Mouse (Mus musculus): Measurements from ENCODE around the gene Inpp4b. TPM values are rescaled to one million over a fixed set of nuclear protein-coding genes. Genes with fewer than 3 reads are reported as not detected.

Inpp4b gene
- polyA plus RNA-seq, 1 experiment = 1.2 TPM

GRCm38 (mm10) chr8:81862738-81863137, 520.4 kb downstream of the Inpp4b start:
- Histone ChIP-seq H3K4me3 (ENCODE audit: insufficient read depth, low read depth, low read length) (no peak overlapping the region), H3K4me1 (ENCODE audit: control insufficient read depth, insufficient read depth, insufficient read length, low read length) (no peaks in the 10 kb centered on the region), H3K27ac (replicated peaks; ENCODE audit: low read depth, low read length) (no peak overlapping the region)

- H3K4me1 ChIP-seq (ENCODE audit: control insufficient read depth, insufficient read depth, insufficient read length, low read length) = no peaks in the 10 kb centered on the region
- H3K4me3 ChIP-seq (ENCODE audit: insufficient read depth, low read depth, low read length) = no peak overlapping the region
- no peak overlapping the region for H3K27ac ChIP-seq (replicated peaks; ENCODE audit: low read depth, low read length)
These were observed 522.0 kb downstream of the Inpp4b start for GRCm38 (mm10) chr8:81864318-81864717.

- no peak overlapping the region for H3K27ac ChIP-seq (replicated peaks; ENCODE audit: low read depth, low read length)
- H3K4me1 ChIP-seq (ENCODE audit: control insufficient read depth, insufficient read depth, insufficient read length, low read length) = no peaks in the 10 kb centered on the region
- H3K4me3 ChIP-seq (ENCODE audit: insufficient read depth, low read depth, low read length) = no peak overlapping the region
These were observed 523.3 kb downstream of the Inpp4b start for GRCm38 (mm10) chr8:81865664-81866063.

GRCm38 (mm10) chr8:81867020-81867419, 524.7 kb downstream of the Inpp4b start:
- no peaks in the 10 kb centered on the region for H3K4me1 ChIP-seq (ENCODE audit: control insufficient read depth, insufficient read depth, insufficient read length, low read length)
- no peak overlapping the region for H3K4me3 ChIP-seq (ENCODE audit: insufficient read depth, low read depth, low read length)
- H3K27ac ChIP-seq (replicated peaks; ENCODE audit: low read depth, low read length) = no peak overlapping the region

- Histone ChIP-seq H3K4me3 (ENCODE audit: insufficient read depth, low read depth, low read length) (no peak overlapping the region), H3K4me1 (ENCODE audit: control insufficient read depth, insufficient read depth, insufficient read length, low read length) (no peaks in the 10 kb centered on the region), H3K27ac (replicated peaks; ENCODE audit: low read depth, low read length) (no peak overlapping the region)
These were observed 528.1 kb downstream of the Inpp4b start for GRCm38 (mm10) chr8:81870466-81870865.

GRCm38 (mm10) chr8:81880071-81880470, 537.7 kb downstream of the Inpp4b start:
- H3K27ac ChIP-seq (replicated peaks; ENCODE audit: low read depth, low read length) = no peak overlapping the region
- H3K4me3 ChIP-seq (ENCODE audit: insufficient read depth, low read depth, low read length) = no peak overlapping the region
- H3K4me1 ChIP-seq (ENCODE audit: control insufficient read depth, insufficient read depth, insufficient read length, low read length) = no peaks in the 10 kb centered on the region

- H3K4me1 ChIP-seq (ENCODE audit: control insufficient read depth, insufficient read depth, insufficient read length, low read length) = no peaks in the 10 kb centered on the region
- no peak overlapping the region for H3K4me3 ChIP-seq (ENCODE audit: insufficient read depth, low read depth, low read length)
- H3K27ac ChIP-seq (replicated peaks; ENCODE audit: low read depth, low read length) = no peak overlapping the region
These were observed 541.8 kb downstream of the Inpp4b start for GRCm38 (mm10) chr8:81884195-81884594.

GRCm38 (mm10) chr8:81888843-81889242, 546.5 kb downstream of the Inpp4b start:
- Histone ChIP-seq H3K4me1 (ENCODE audit: control insufficient read depth, insufficient read depth, insufficient read length, low read length) (no peaks in the 10 kb centered on the region), H3K4me3 (ENCODE audit: insufficient read depth, low read depth, low read length) (no peak overlapping the region), H3K27ac (replicated peaks; ENCODE audit: low read depth, low read length) (no peak overlapping the region)

- H3K4me3 ChIP-seq (ENCODE audit: insufficient read depth, low read depth, low read length) = no peak overlapping the region
- no peak overlapping the region for H3K27ac ChIP-seq (replicated peaks; ENCODE audit: low read depth, low read length)
- no peaks in the 10 kb centered on the region for H3K4me1 ChIP-seq (ENCODE audit: control insufficient read depth, insufficient read depth, insufficient read length, low read length)
These were observed 550.9 kb downstream of the Inpp4b start for GRCm38 (mm10) chr8:81893292-81893691.

GRCm38 (mm10) chr8:81946812-81947211, 604.5 kb downstream of the Inpp4b start:
- H3K4me1 ChIP-seq (ENCODE audit: control insufficient read depth, insufficient read depth, insufficient read length, low read length) = no peaks in the 10 kb centered on the region
- H3K4me3 ChIP-seq (ENCODE audit: insufficient read depth, low read depth, low read length) = no peak overlapping the region
- no peak overlapping the region for H3K27ac ChIP-seq (replicated peaks; ENCODE audit: low read depth, low read length)

GRCm38 (mm10) chr8:81953101-81953500, 610.7 kb downstream of the Inpp4b start:
- no peaks in the 10 kb centered on the region for H3K4me1 ChIP-seq (ENCODE audit: control insufficient read depth, insufficient read depth, insufficient read length, low read length)
- no peak overlapping the region for H3K4me3 ChIP-seq (ENCODE audit: insufficient read depth, low read depth, low read length)
- H3K27ac ChIP-seq (replicated peaks; ENCODE audit: low read depth, low read length) = no peak overlapping the region

GRCm38 (mm10) chr8:81985128-81985665, 642.8 kb downstream of the Inpp4b start:
- Histone ChIP-seq H3K27ac (replicated peaks; ENCODE audit: low read depth, low read length) (no peak overlapping the region), H3K4me3 (ENCODE audit: insufficient read depth, low read depth, low read length) (no peak overlapping the region)

GRCm38 (mm10) chr8:81992966-81993365, 650.6 kb downstream of the Inpp4b start:
- no peaks in the 10 kb centered on the region for H3K4me1 ChIP-seq (ENCODE audit: control insufficient read depth, insufficient read depth, insufficient read length, low read length)
- H3K27ac ChIP-seq (replicated peaks; ENCODE audit: low read depth, low read length) = no peak overlapping the region
- no peak overlapping the region for H3K4me3 ChIP-seq (ENCODE audit: insufficient read depth, low read depth, low read length)

More at GRCm38 (mm10) chr8:81985128-81985665, 642.8 kb downstream of the Inpp4b start:
- no peaks in the 10 kb centered on the region for H3K4me1 ChIP-seq (ENCODE audit: control insufficient read depth, insufficient read depth, insufficient read length, low read length)

- Histone ChIP-seq H3K27ac (replicated peaks; ENCODE audit: low read depth, low read length) (no peak overlapping the region), H3K4me3 (ENCODE audit: insufficient read depth, low read depth, low read length) (no peak overlapping the region), H3K4me1 (ENCODE audit: control insufficient read depth, insufficient read depth, insufficient read length, low read length) (no peaks in the 10 kb centered on the region)
These were observed 653.9 kb downstream of the Inpp4b start for GRCm38 (mm10) chr8:81996239-81996638.

- Histone ChIP-seq H3K4me3 (ENCODE audit: insufficient read depth, low read depth, low read length) (no peak overlapping the region), H3K4me1 (ENCODE audit: control insufficient read depth, insufficient read depth, insufficient read length, low read length) (no peaks in the 10 kb centered on the region), H3K27ac (replicated peaks; ENCODE audit: low read depth, low read length) (no peak overlapping the region)
These were observed 654.5 kb downstream of the Inpp4b start for GRCm38 (mm10) chr8:81996823-81997222.

GRCm38 (mm10) chr8:82004158-82004557, 661.8 kb downstream of the Inpp4b start:
- Histone ChIP-seq H3K4me3 (ENCODE audit: insufficient read depth, low read depth, low read length) (no peak overlapping the region), H3K27ac (replicated peaks; ENCODE audit: low read depth, low read length) (no peak overlapping the region), H3K4me1 (ENCODE audit: control insufficient read depth, insufficient read depth, insufficient read length, low read length) (no peaks in the 10 kb centered on the region)

All from brown adipose tissue, adult 24 weeks (tissue).